Mouse (Mus musculus) MEL (cell line): ENCODE data around the gene Yrdc. TPM values are rescaled to one million over a fixed set of nuclear protein-coding genes. Genes with fewer than 3 reads are reported as not detected.

Experiments used
- DNase-seq: peaks from one replicate; pipeline ENCODE4 v3.0.0; 2011; ENCODE audit warnings: low read depth, low spot score
- H3K27ac ChIP-seq: 2 replicates; pipeline ENCODE4 v1.5.1; 2012; ENCODE audit warnings: low read depth, mild to moderate bottlenecking, control low read depth, low read length, moderate library complexity; ENCODE audit not compliant: control insufficient read depth
- H3K27me3 ChIP-seq, 2 experiments: fragments of 150-350 bp in 1 of 2; sonication (generic) in 1 of 2; 2 replicates each; pipeline ENCODE4 v1.6.1; 2012; ENCODE audit warnings: low read length in 2 of 2, mild to moderate bottlenecking in 2 of 2, improper control_type of control experiment in 1 of 2, moderate library complexity in 1 of 2; ENCODE audit not compliant: insufficient read depth in 2 of 2, control insufficient read depth in 1 of 2
- H3K36me3 ChIP-seq, 2 experiments: 2 replicates each; pipeline ENCODE4 v1.6.1; 2012 to 2014; ENCODE audit warnings: low read length in 2 of 2, improper control_type of control experiment in 1 of 2, inconsistent platforms in 1 of 2, mild to moderate bottlenecking in 1 of 2; ENCODE audit not compliant: insufficient read depth in 2 of 2, control insufficient read depth in 1 of 2
- H3K4me1 ChIP-seq, 2 experiments: fragments of 150-350 bp in 1 of 2; sonication (generic) in 1 of 2; 2 replicates each; pipeline ENCODE4 v1.6.1; 2012; ENCODE audit warnings: low read length in 2 of 2, improper control_type of control experiment in 1 of 2, mild to moderate bottlenecking in 1 of 2; ENCODE audit not compliant: insufficient read depth in 2 of 2, control insufficient read depth in 1 of 2
- H3K4me3 ChIP-seq, 2 experiments: fragments of 150-350 bp in 1 of 2; sonication (generic) in 1 of 2; 2 replicates each; pipeline ENCODE4 v1.5.1; 2012; ENCODE audit warnings: low read depth in 2 of 2, low read length in 2 of 2, mild to moderate bottlenecking in 2 of 2, moderate library complexity in 2 of 2, control low read depth in 1 of 2, improper control_type of control experiment in 1 of 2; ENCODE audit not compliant: control insufficient read depth in 1 of 2, insufficient read depth in 1 of 2
- H3K79me2 ChIP-seq: 2 replicates; pipeline ENCODE4 v1.6.1; 2012; ENCODE audit warnings: mild to moderate bottlenecking, low read length, moderate library complexity; ENCODE audit not compliant: control insufficient read depth, poor library complexity, insufficient read depth
- H3K9ac ChIP-seq: 2 replicates; pipeline ENCODE4 v1.6.1; 2012; ENCODE audit warnings: low read depth, mild to moderate bottlenecking, control low read depth, low read length, moderate library complexity; ENCODE audit not compliant: control insufficient read depth, poor library complexity, severe bottlenecking
- H3K9me3 ChIP-seq: fragments of 150-350 bp; sonication (generic); replicated peaks from 2 replicates; pipeline ENCODE4 v1.6.1; 2012; ENCODE audit warnings: mild to moderate bottlenecking, low read length, improper control_type of control experiment, moderate library complexity; ENCODE audit not compliant: insufficient read depth
- BHLHE40 ChIP-seq: IDR thresholded peaks from 2 replicates; pipeline ENCODE4 v1.6.1; 2012; ENCODE audit warnings: low read depth, mild to moderate bottlenecking, inconsistent platforms, low read length, improper control_type of control experiment, borderline replicate concordance
- CHD2 ChIP-seq: IDR thresholded peaks from 2 replicates; pipeline ENCODE4 v1.6.1; 2011; ENCODE audit warnings: low read length, improper control_type of control experiment
- ELF1 ChIP-seq: IDR thresholded peaks from 2 replicates; pipeline ENCODE4 v1.6.1; 2014; ENCODE audit warnings: low read depth, mild to moderate bottlenecking, inconsistent platforms, low read length, improper control_type of control experiment, moderate library complexity
- GABPA ChIP-seq: IDR thresholded peaks from 2 replicates; pipeline ENCODE4 v1.6.1; 2012; ENCODE audit warnings: low read depth, mild to moderate bottlenecking, inconsistent platforms, low read length, improper control_type of control experiment, moderate library complexity
- HCFC1 ChIP-seq: IDR thresholded peaks from 2 replicates; pipeline ENCODE4 v1.6.1; 2012; ENCODE audit warnings: low read depth, mild to moderate bottlenecking, inconsistent platforms, low read length, improper control_type of control experiment, moderate library complexity
- JUND ChIP-seq: IDR thresholded peaks from 2 replicates; pipeline ENCODE4 v1.6.1; 2011; ENCODE audit warnings: low read depth, mild to moderate bottlenecking, improper control_type of control experiment, low read length
- MAFK ChIP-seq: IDR thresholded peaks from 2 replicates; pipeline ENCODE4 v1.6.1; 2011; ENCODE audit warnings: low read depth, mild to moderate bottlenecking, low read length, improper control_type of control experiment, borderline replicate concordance
- MYC ChIP-seq: IDR thresholded peaks from 2 replicates; pipeline ENCODE4 v1.6.1; 2011; ENCODE audit warnings: low read depth, mild to moderate bottlenecking, low read length, improper control_type of control experiment, moderate library complexity
- POLR2AphosphoS5 ChIP-seq: IDR thresholded peaks from 2 replicates; pipeline ENCODE4 v1.6.1; 2012; ENCODE audit warnings: low read depth, borderline replicate concordance, mild to moderate bottlenecking, inconsistent platforms, low read length, moderate library complexity, mixed read lengths
- RAD21 ChIP-seq: IDR thresholded peaks from 2 replicates; pipeline ENCODE4 v1.6.1; 2011; ENCODE audit warnings: mild to moderate bottlenecking, low read depth, low read length, improper control_type of control experiment
- SIN3A ChIP-seq: IDR thresholded peaks from 2 replicates; pipeline ENCODE4 v1.6.1; 2012; ENCODE audit warnings: low read length, improper control_type of control experiment, inconsistent platforms
- TCF12 ChIP-seq: IDR thresholded peaks from 2 replicates; pipeline ENCODE4 v1.6.1; 2014; ENCODE audit warnings: low read depth, mild to moderate bottlenecking, inconsistent platforms, low read length, improper control_type of control experiment, moderate library complexity
- USF1 ChIP-seq: IDR thresholded peaks from 2 replicates; pipeline ENCODE4 v1.6.1; 2014; ENCODE audit warnings: low read depth, mild to moderate bottlenecking, inconsistent platforms, low read length, improper control_type of control experiment, moderate library complexity
- USF2 ChIP-seq, 2 experiments: IDR thresholded peaks; 2 replicates each; pipeline ENCODE4 v1.6.1; 2011 to 2012; ENCODE audit warnings: improper control_type of control experiment in 2 of 2, low read length in 2 of 2, borderline replicate concordance in 1 of 2, inconsistent platforms in 1 of 2, low read depth in 1 of 2, mild to moderate bottlenecking in 1 of 2; ENCODE audit not compliant: insufficient read depth in 1 of 2
- ZC3H11A ChIP-seq: IDR thresholded peaks from 2 replicates; pipeline ENCODE4 v1.6.1; 2012; ENCODE audit warnings: low read depth, mild to moderate bottlenecking, inconsistent platforms, low read length, improper control_type of control experiment
- ZKSCAN1 ChIP-seq: IDR thresholded peaks from 2 replicates; pipeline ENCODE4 v1.6.1; 2012; ENCODE audit warnings: low read depth, mild to moderate bottlenecking, inconsistent platforms, low read length, improper control_type of control experiment, moderate library complexity
- ZMIZ1 ChIP-seq: IDR thresholded peaks from 2 replicates; pipeline ENCODE4 v1.6.1; 2012; ENCODE audit warnings: low read depth, mild to moderate bottlenecking, inconsistent platforms, low read length, improper control_type of control experiment, moderate library complexity
- ZNF384 ChIP-seq: IDR thresholded peaks from 2 replicates; pipeline ENCODE4 v1.6.1; 2012; ENCODE audit warnings: low read depth, mild to moderate bottlenecking, inconsistent platforms, low read length, improper control_type of control experiment
- polyA plus RNA-seq, 2 experiments: library from polyadenylated mRNA; stranded (reverse) in 1 of 2; unstranded in 1 of 2; fragments of >175 nt in 1 of 2; fragments of >200 nt in 1 of 2; gene quantifications; 2 replicates each; pipeline versions ENCODE4 v1.2.1 to v1.2.4; 2012; ENCODE audit warnings: low replicate concordance in 2 of 2, low read depth in 1 of 2; ENCODE audit not compliant: insufficient read length in 2 of 2, insufficient read depth in 1 of 2, missing spikeins in 1 of 2
- total RNA-seq: library from RNA; depleted of rRNA; stranded (reverse); fragments of 300-350 nt; gene quantifications from 2 replicates; pipeline ENCODE4 v1.2.3, GENCODE M21; 2012

The Yrdc gene
- total and polyA plus RNA-seq, 3 experiments: 105 to 107 TPM; not detected in 1

- H3K27me3 ChIP-seq: no peaks in the 10 kb centered on the region
- no peak overlapping the region for H3K27ac ChIP-seq
- no peaks in the 10 kb centered on the region for H3K4me1 ChIP-seq
- no peak overlapping the region for H3K9ac ChIP-seq
- H3K9me3 ChIP-seq: no peaks in the 10 kb centered on the region
- DNase-seq: no peak
- TF ChIP-seq GABPA: no peak
- no peak for TF ChIP-seq MYC
- TF ChIP-seq JUND: no peak
- no peak overlapping the region for H3K4me3 ChIP-seq
- H3K36me3 ChIP-seq: peaks cover 0 to 9% of the 10 kb centered on the region in 2 experiments; a peak in 2 of 4 replicates
- H3K79me2 ChIP-seq: no peaks in the 10 kb centered on the region
These were observed 25.5 kb upstream of the Yrdc start for GRCm38 (mm10) chr4:124824967-124825366.

DNA sequence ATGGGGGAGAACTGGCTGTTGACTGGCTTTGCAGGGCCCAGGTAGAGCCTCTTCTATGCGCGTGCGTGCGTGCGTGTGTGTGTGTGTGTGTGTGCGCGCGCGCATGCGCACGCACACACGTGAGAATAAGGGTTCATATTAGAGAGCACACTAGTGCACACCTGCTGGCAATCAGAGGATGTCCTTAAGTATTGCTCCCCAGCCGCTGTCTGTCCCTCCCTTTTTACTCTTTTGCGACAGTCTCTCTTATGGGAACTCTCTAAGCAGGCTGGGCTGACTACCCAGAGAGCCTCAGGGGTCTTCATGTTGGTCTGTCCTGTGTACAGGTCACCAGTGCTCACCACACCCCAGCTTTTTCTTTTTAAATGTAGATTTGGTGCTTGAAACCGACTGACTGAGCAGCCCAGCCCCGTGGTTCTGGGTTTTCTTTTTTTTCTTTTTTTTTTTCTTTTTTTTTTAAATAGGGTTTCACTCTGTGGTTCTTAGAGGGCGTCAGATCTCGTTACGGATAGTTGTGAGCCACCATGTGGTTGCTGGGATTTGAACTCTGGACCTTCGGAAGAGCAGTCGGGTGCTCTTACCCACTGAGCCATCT, 25.0 kb upstream of the Yrdc start:
- Histone ChIP-seq H3K36me3 (peaks cover 0 to 10% of the 10 kb centered on the region in 2 experiments; a peak in 2 of 4 replicates), H3K9me3 (no peaks in the 10 kb centered on the region), H3K27me3 (no peaks in the 10 kb centered on the region), H3K4me1 (no peaks in the 10 kb centered on the region), H3K4me3 (no peak overlapping the region), H3K79me2 (no peaks in the 10 kb centered on the region), H3K27ac (no peak overlapping the region), H3K9ac (no peak overlapping the region)
- TF ChIP-seq MAFK (no peak), USF2 (IDR thresholded peaks at IDR 0.05; ENCODE audit: borderline replicate concordance in 1 of 2, insufficient read depth in 1 of 2, low read depth in 1 of 2, low read length in 2 of 2) (no peak), TCF12 (no peak), ELF1 (no peak)
- DNase-seq: no peak

- no peaks in the 10 kb centered on the region for H3K9me3 ChIP-seq
- H3K4me1 ChIP-seq: no peaks in the 10 kb centered on the region
- no peaks in the 10 kb centered on the region for H3K79me2 ChIP-seq
- H3K27ac ChIP-seq: no peak overlapping the region
- H3K9ac ChIP-seq: no peak overlapping the region
- DNase-seq: no peak
- no peaks in the 10 kb centered on the region for H3K27me3 ChIP-seq
- peaks cover 0 to 11% of the 10 kb centered on the region in 2 experiments; a peak in 2 of 4 replicates for H3K36me3 ChIP-seq
- H3K4me3 ChIP-seq: no peak overlapping the region
- TF ChIP-seq CHD2: no peak
These were observed 20.8 kb upstream of the Yrdc start for GRCm38 (mm10) chr4:124829671-124830070.

GRCm38 (mm10) chr4:124832796-124833195, 17.7 kb upstream of the Yrdc start:
- H3K27ac ChIP-seq: no peak overlapping the region
- no peaks in the 10 kb centered on the region for H3K27me3 ChIP-seq
- H3K36me3 ChIP-seq: peaks cover 0 to 8% of the 10 kb centered on the region in 2 experiments; a peak in 2 of 4 replicates
- H3K4me3 ChIP-seq: no peak overlapping the region
- no peak overlapping the region for H3K9ac ChIP-seq
- H3K9me3 ChIP-seq: no peaks in the 10 kb centered on the region
- no peaks in the 10 kb centered on the region for H3K79me2 ChIP-seq
- no peaks in the 10 kb centered on the region for H3K4me1 ChIP-seq
- no peak for DNase-seq
- no peak for TF ChIP-seq ZC3H11A
- no peak for TF ChIP-seq TCF12
- no peak for TF ChIP-seq RAD21
- TF ChIP-seq SIN3A: no peak
- TF ChIP-seq HCFC1: no peak
- no peak for TF ChIP-seq ZNF384
- no peak for TF ChIP-seq ZMIZ1
- no peak for TF ChIP-seq BHLHE40
- no peak for TF ChIP-seq USF1
- no peak for TF ChIP-seq POLR2AphosphoS5
- TF ChIP-seq ZKSCAN1: no peak
- no peak for TF ChIP-seq USF2 (IDR thresholded peaks at IDR 0.05; ENCODE audit: borderline replicate concordance in 1 of 2, insufficient read depth in 1 of 2, low read depth in 1 of 2, low read length in 2 of 2)
